Mouse (Mus musculus): ENCODE results near the gene Slc35f2.

DNA sequence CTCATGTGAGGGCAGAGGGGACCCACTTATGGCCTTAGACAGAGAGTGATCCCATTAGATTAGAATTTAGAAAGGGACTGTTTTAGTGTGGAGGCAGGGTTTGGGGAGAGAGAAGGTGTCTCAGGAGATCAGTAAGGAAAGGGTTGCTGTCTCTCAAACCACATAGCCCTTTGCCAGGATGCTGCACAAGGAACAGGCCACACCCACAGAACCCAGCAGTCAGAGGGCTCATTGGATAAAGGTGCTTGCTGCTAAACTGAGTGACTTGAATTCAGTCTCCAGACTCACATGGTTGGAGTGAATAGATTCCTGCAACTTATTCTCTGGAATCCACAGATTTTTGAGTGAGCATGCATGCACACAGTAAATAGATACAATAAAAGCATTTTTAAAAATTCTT lies 24.0 kb downstream of the Slc35f2 start:
- no peak for TF ChIP-seq POLR2AphosphoS5 (IDR thresholded peaks at IDR 0.05; ENCODE audit: insufficient replicate concordance, low read depth, low read length)
- no peak for TF ChIP-seq CTCF (IDR thresholded peaks at IDR 0.05; ENCODE audit: low read depth, low read length)
- TF ChIP-seq TAL1 (conservative IDR thresholded peaks at IDR 0.05; ENCODE audit: low read depth, low read length), result no peak
